ENCODE assay signal across 1 mouse cellular context in the genomic region with DNA sequence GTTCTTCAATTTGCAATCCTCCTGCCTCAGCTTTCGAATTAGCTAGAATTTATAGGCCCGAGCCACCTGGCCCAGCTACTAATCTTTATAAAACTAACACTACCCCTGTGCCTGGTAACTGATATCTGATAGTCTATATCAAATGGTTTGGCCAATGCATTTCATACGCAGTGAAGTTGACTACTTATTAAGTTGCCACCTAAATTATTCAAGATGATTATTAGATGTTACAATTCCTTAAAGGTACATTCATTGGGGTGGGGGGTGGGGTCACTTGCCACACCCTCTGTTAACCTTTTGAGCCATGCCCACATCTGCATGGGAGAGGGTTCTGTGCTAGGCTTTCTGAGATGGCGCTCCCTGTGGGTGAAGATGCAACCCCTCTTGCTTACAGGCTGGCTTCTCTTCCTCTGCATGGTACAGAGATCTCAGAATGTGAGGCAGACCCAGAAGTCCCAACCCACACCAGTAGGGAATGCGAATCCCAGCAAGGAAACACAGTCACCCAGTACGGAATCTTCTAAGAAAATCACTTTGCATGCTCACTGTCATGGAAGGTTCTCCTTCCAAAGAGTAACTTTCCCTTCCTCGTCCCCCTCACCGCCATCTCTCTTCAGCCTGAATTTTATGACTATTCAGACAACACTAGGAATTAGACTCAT.
TF ChIP-seq lines count a peak whose summit lies in the region.

No protein-coding gene starts in this region.

TF ChIP-seq in CH12.LX, 34 proteins besides CTCF, POLR2A, EP300 and RAD21 (continued from another document):
- TF ChIP-seq POLR2AphosphoS2 (IDR thresholded peaks at IDR 0.05; ENCODE audit: low read depth, low read length) (no peak), CHD1 (IDR thresholded peaks at IDR 0.05; ENCODE audit: low read depth, low read length) (peak; percentile 47; the same call in 1 of the 2 replicates), CHD2 (IDR thresholded peaks at IDR 0.05; ENCODE audit: low read length) (peak; percentile 38; the same call in 1 of the 2 replicates), SIN3A (IDR thresholded peaks at IDR 0.05; ENCODE audit: low read length) (peak; percentile 68), PAX5 (IDR thresholded peaks at IDR 0.05; ENCODE audit: low read length) (no peak), NELFE (IDR thresholded peaks at IDR 0.05; ENCODE audit: low read depth, low read length) (no peak), MAZ (IDR thresholded peaks at IDR 0.05; ENCODE audit: low read depth, low read length) (peak; percentile 56; the same call in 1 of the 2 replicates), USF2 (conservative IDR thresholded peaks at IDR 0.05; ENCODE audit: low read depth, low read length) (no peak), MEF2A (IDR thresholded peaks at IDR 0.05; ENCODE audit: borderline replicate concordance, low read depth, low read length) (0 out of 2 replicates have a peak, but pooled peaks have one; percentile 55), ZMIZ1 (IDR thresholded peaks at IDR 0.05; ENCODE audit: low read depth, low read length) (peak; percentile 12; the same call in 1 of the 2 replicates), IRF4 (IDR thresholded peaks at IDR 0.05; ENCODE audit: low read depth, low read length) (peak; percentile 34), MYC (IDR thresholded peaks at IDR 0.05; ENCODE audit: low read depth, low read length) (0 out of 2 replicates have a peak, but pooled peaks have one; percentile 41), NRF1 (IDR thresholded peaks at IDR 0.05; ENCODE audit: low read depth, low read length) (no peak), UBTF (IDR thresholded peaks at IDR 0.05; ENCODE audit: low read depth, low read length) (no peak), ELF1 (IDR thresholded peaks at IDR 0.05; ENCODE audit: low read depth, low read length) (no peak)
